Mouse (Mus musculus) CH12.LX (cell line): Measurements from ENCODE around the gene L2hgdh. TPM values are rescaled to one million over a fixed set of nuclear protein-coding genes. Genes with fewer than 3 reads are reported as not detected.

Experiments used
- DNase-seq: peaks from one replicate; pipeline ENCODE4 v3.0.0-alpha.2; 2013; ENCODE audit errors: extremely low read depth
- H3K27ac ChIP-seq: 2 replicates; pipeline ENCODE4 v1.5.1; 2012; ENCODE audit warnings: low read depth, mild to moderate bottlenecking, control low read depth, moderate library complexity; ENCODE audit not compliant: insufficient read depth
- H3K27me3 ChIP-seq: replicated peaks from 2 replicates; pipeline ENCODE3; 2012; ENCODE audit warnings: inconsistent platforms
- H3K36me3 ChIP-seq, 2 experiments: replicated peaks in 1 of 2; 2 replicates each; pipeline versions ENCODE3 to v1.6.1; 2012; ENCODE audit warnings: inconsistent platforms in 1 of 2, low read length in 1 of 2, mild to moderate bottlenecking in 1 of 2, mixed read lengths in 1 of 2, moderate library complexity in 1 of 2; ENCODE audit not compliant: control insufficient read depth in 1 of 2, insufficient read depth in 1 of 2
- H3K4me1 ChIP-seq, 2 experiments: 2 replicates each; pipeline ENCODE4 v1.6.1; 2012; ENCODE audit warnings: inconsistent platforms in 1 of 2, moderate library complexity in 1 of 2; ENCODE audit not compliant: insufficient read depth in 2 of 2, control insufficient read depth in 1 of 2
- H3K4me2 ChIP-seq: 2 replicates; pipeline ENCODE4 v1.6.1; 2012; ENCODE audit warnings: low read depth, mild to moderate bottlenecking, control low read depth; ENCODE audit not compliant: poor library complexity, insufficient read depth, severe bottlenecking
- H3K4me3 ChIP-seq, 3 experiments: fragments of 150-350 bp in 1 of 3; sonication (generic) in 1 of 3; replicated peaks in 1 of 3; 2 replicates each; pipeline versions ENCODE3 to v1.5.1; 2011 to 2012; ENCODE audit warnings: low read depth in 2 of 3, low read length in 2 of 3, mild to moderate bottlenecking in 2 of 3, moderate library complexity in 2 of 3, control low read depth in 1 of 3, improper control_type of control experiment in 1 of 3, inconsistent platforms in 1 of 3, mixed read lengths in 1 of 3; ENCODE audit not compliant: poor library complexity in 1 of 3
- H3K79me2 ChIP-seq: replicated peaks from 2 replicates; pipeline ENCODE4 v1.6.1; 2012; ENCODE audit warnings: mild to moderate bottlenecking, moderate library complexity; ENCODE audit not compliant: control insufficient read depth, poor library complexity, insufficient read depth, severe bottlenecking; ENCODE audit errors: extremely low read depth
- H3K9ac ChIP-seq: 2 replicates; pipeline ENCODE4 v1.6.1; 2012; ENCODE audit warnings: low read depth, mild to moderate bottlenecking, control low read depth, moderate library complexity; ENCODE audit not compliant: insufficient read depth
- H3K9me3 ChIP-seq: replicated peaks from 2 replicates; pipeline ENCODE3; 2012; ENCODE audit warnings: low read length, inconsistent platforms, mixed read lengths
- CTCF ChIP-seq, 2 experiments: IDR thresholded peaks in 1 of 2; conservative IDR thresholded peaks in 1 of 2; 2 replicates each; pipeline ENCODE4 v1.5.1; 2011 to 2012; ENCODE audit warnings: low read depth in 2 of 2, low read length in 2 of 2, improper control_type of control experiment in 1 of 2, inconsistent platforms in 1 of 2, mild to moderate bottlenecking in 1 of 2, moderate library complexity in 1 of 2
- E2F4 ChIP-seq: IDR thresholded peaks from 2 replicates; pipeline ENCODE4 v1.6.1; 2011; ENCODE audit warnings: low read depth, low read length, improper control_type of control experiment; ENCODE audit not compliant: insufficient replicate concordance
- ETS1 ChIP-seq: conservative IDR thresholded peaks from 2 replicates; pipeline ENCODE4 v1.6.1; 2012; ENCODE audit warnings: low read depth, mild to moderate bottlenecking, inconsistent platforms, low read length, improper control_type of control experiment, moderate library complexity
- JUND ChIP-seq: conservative IDR thresholded peaks from 2 replicates; pipeline ENCODE4 v1.6.1; 2011; ENCODE audit warnings: low read depth, low read length, improper control_type of control experiment
- KAT2A ChIP-seq: IDR thresholded peaks from 2 replicates; pipeline ENCODE4 v1.6.1; 2012; ENCODE audit warnings: low read length, improper control_type of control experiment, inconsistent platforms; ENCODE audit not compliant: insufficient replicate concordance
- MAZ ChIP-seq: IDR thresholded peaks from 2 replicates; pipeline ENCODE4 v1.6.1; 2012; ENCODE audit warnings: low read depth, mild to moderate bottlenecking, inconsistent platforms, low read length, improper control_type of control experiment, moderate library complexity
- MXI1 ChIP-seq: IDR thresholded peaks from 2 replicates; pipeline ENCODE4 v1.6.1; 2011; ENCODE audit warnings: mild to moderate bottlenecking, low read depth, low read length, improper control_type of control experiment
- MYC ChIP-seq: IDR thresholded peaks from 2 replicates; pipeline ENCODE4 v1.6.1; 2011; ENCODE audit warnings: low read depth, mild to moderate bottlenecking, improper control_type of control experiment, low read length
- NELFE ChIP-seq: IDR thresholded peaks from 2 replicates; pipeline ENCODE4 v1.6.1; 2011; ENCODE audit warnings: low read depth, low read length, improper control_type of control experiment
- NRF1 ChIP-seq: IDR thresholded peaks from 2 replicates; pipeline ENCODE4 v1.6.1; 2014; ENCODE audit warnings: low read depth, mild to moderate bottlenecking, inconsistent platforms, low read length, improper control_type of control experiment, moderate library complexity
- POLR2A ChIP-seq: IDR thresholded peaks from 2 replicates; pipeline ENCODE4 v1.6.1; 2011; ENCODE audit warnings: low read depth, mild to moderate bottlenecking, improper control_type of control experiment, low read length
- POLR2AphosphoS2 ChIP-seq: IDR thresholded peaks from 2 replicates; pipeline ENCODE4 v1.6.1; 2011; ENCODE audit warnings: low read depth, low read length, improper control_type of control experiment
- RAD21 ChIP-seq: IDR thresholded peaks from 2 replicates; pipeline ENCODE4 v1.6.1; 2011; ENCODE audit warnings: low read depth, mild to moderate bottlenecking, low read length, improper control_type of control experiment, moderate library complexity
- SIN3A ChIP-seq: IDR thresholded peaks from 2 replicates; pipeline ENCODE4 v1.6.1; 2012; ENCODE audit warnings: low read length, improper control_type of control experiment, inconsistent platforms
- UBTF ChIP-seq: IDR thresholded peaks from 2 replicates; pipeline ENCODE4 v1.6.1; 2012; ENCODE audit warnings: low read depth, mild to moderate bottlenecking, inconsistent platforms, low read length, improper control_type of control experiment, moderate library complexity
- ZC3H11A ChIP-seq: IDR thresholded peaks from 2 replicates; pipeline ENCODE4 v1.6.1; 2012; ENCODE audit warnings: low read depth, mild to moderate bottlenecking, inconsistent platforms, low read length, improper control_type of control experiment
- ZMIZ1 ChIP-seq: IDR thresholded peaks from 2 replicates; pipeline ENCODE4 v1.6.1; 2012; ENCODE audit warnings: low read depth, mild to moderate bottlenecking, inconsistent platforms, low read length, improper control_type of control experiment
- ZNF384 ChIP-seq: IDR thresholded peaks from 2 replicates; pipeline ENCODE4 v1.6.1; 2012; ENCODE audit warnings: low read depth, low read length, improper control_type of control experiment, inconsistent platforms
- dilution Hi-C: fragments of 300-500 bp; cut with MboI; formaldehyde crosslinking; loops from 2 replicates; pipeline ENCODE4 v1.14.3; 2020; ENCODE audit warnings: low sequenced_read_pairs; ENCODE audit not compliant: extremely low pct_unique_long_range_greater_than_20kb, extremely low pct_ligation_motif_present
- in situ Hi-C: fragments of 300-500 bp; cut with MboI; formaldehyde crosslinking; loops from 3 replicates; pipeline ENCODE4 v1.14.3; 2019; ENCODE audit warnings: low sequenced_read_pairs, low pct_ligation_motif_present, low pct_unique_long_range_greater_than_20kb, mixed read lengths
- polyA plus RNA-seq: library from polyadenylated mRNA; unstranded; fragments of >175 nt; gene quantifications from 2 replicates; pipeline ENCODE4 v1.2.1, GENCODE M21; 2012; ENCODE audit warnings: low read depth; ENCODE audit not compliant: insufficient read length
- total RNA-seq, 2 experiments: library from RNA; depleted of rRNA; stranded (reverse); fragments of 300-350 nt in 1 of 2; fragments of >200 nt in 1 of 2; gene quantifications; 2 replicates each; pipeline ENCODE4 v1.2.3; 2012 to 2014

The L2hgdh gene
- total and polyA plus RNA-seq, 3 experiments = 12.1 to 24.3 (median 15.4) TPM

- Histone ChIP-seq H3K4me2 (no peak overlapping the region), H3K79me2 (no peaks in the 10 kb centered on the region), H3K9ac (no peak overlapping the region), H3K4me3 (no peak overlapping the region), H3K9me3 (no peaks in the 10 kb centered on the region), H3K27me3 (no peaks in the 10 kb centered on the region), H3K27ac (no peak overlapping the region), H3K4me1 (no peaks in the 10 kb centered on the region), H3K36me3 (peaks cover 4 to 24% of the 10 kb centered on the region in 2 experiments)
- DNase-seq = no peak
- TF ChIP-seq ZMIZ1 (no peak), E2F4 (no peak), SIN3A (no peak), ZNF384 (no peak), JUND (no peak), POLR2AphosphoS2 (no peak), MAZ (no peak), CTCF (conservative IDR thresholded peaks at IDR 0.05 in 1 of 2, IDR thresholded peaks at IDR 0.05 in 1 of 2; ENCODE audit: low read depth in 2 of 2, low read length in 2 of 2) (no peak), ZC3H11A (no peak), RAD21 (no peak), ETS1 (no peak), POLR2A (no peak), NRF1 (no peak), MYC (no peak)
- in situ Hi-C loops (loop anchor here (10.0 to 25.0 kb wide), 3 partner anchors 106 to 478 kb away; partner anchors contain the start of genes Gm49384, Nemf and Vcpkmt), dilution Hi-C loops (no loop called here)
Measured at GRCm38 (mm10) chr12:69690714-69691113, 34.0 kb downstream of the L2hgdh start.

DNA sequence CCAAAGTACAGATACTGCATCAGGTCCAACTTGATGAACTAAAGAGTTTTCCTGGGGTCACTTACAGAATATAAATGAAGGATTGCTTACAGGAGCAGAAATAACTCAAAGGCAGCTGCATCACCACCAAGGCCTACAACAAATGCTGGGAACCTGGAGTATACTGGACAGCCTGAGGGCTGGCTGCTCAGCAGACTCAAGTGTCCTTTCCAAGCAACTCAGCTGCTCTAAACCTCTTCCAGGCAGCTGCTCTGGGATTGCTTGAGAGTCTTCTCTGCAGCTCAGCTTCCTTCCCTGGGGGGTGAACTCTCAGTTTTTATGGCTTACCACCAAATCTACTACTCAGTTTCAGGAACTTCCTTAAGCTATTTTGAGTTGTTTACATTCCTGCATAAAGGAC lies 35.6 kb downstream of the L2hgdh start:
- dilution Hi-C loops = no loop called here
- Histone ChIP-seq H3K9ac (no peak overlapping the region), H3K4me3 (no peak overlapping the region), H3K4me2 (no peak overlapping the region)
- TF ChIP-seq KAT2A = no peak
- TF ChIP-seq NRF1 = no peak
- TF ChIP-seq ZC3H11A = no peak
- TF ChIP-seq MAZ = no peak
- TF ChIP-seq NELFE = no peak
- TF ChIP-seq MXI1 = no peak
- TF ChIP-seq UBTF = no peak
- TF ChIP-seq, all 38 proteins: peak for 0
- Histone ChIP-seq H3K36me3 (peaks cover 2 to 13% of the 10 kb centered on the region in 2 experiments), H3K4me1 (no peaks in the 10 kb centered on the region), H3K79me2 (no peaks in the 10 kb centered on the region), H3K27ac (no peak overlapping the region), H3K9me3 (no peaks in the 10 kb centered on the region), H3K27me3 (no peaks in the 10 kb centered on the region)
- in situ Hi-C loops = loop anchor here (25.0 kb wide), 1 partner anchor 477 kb away; the partner anchor contains the start of gene Gm49384
- DNase-seq = no peak
